Mouse (Mus musculus) megakaryocyte progenitor cell, adult 5-6 weeks (primary cell): ENCODE data around the gene 4930432M17Rik. TPM values are rescaled to one million over a fixed set of nuclear protein-coding genes. Genes with fewer than 3 reads are reported as not detected.

Source experiments
- total RNA-seq, 2 experiments: library from RNA; stranded (forward) in 1 of 2; stranded (reverse) in 1 of 2; fragments of 157-497, 149-512 nt in 1 of 2; fragments of 200-1000 nt in 1 of 2; gene quantifications; 2 replicates each; pipeline versions ENCODE4 v1.2.3 to v1.2.4; 2015 to 2017

The 4930432M17Rik gene
- total RNA-seq, 2 experiments from 2014 or later = not detected

Other genes with a start within 250 kb of the 4930432M17Rik start
- 38.8 and 43.0 TPM in 2 replicates for gene Cnn3, start 244.3 kb upstream of the 4930432M17Rik start, total RNA-seq (2015)
- gene Cnn3, start 244.3 kb upstream of the 4930432M17Rik start, total RNA-seq (2017) = 21.2 and 28.5 TPM in 2 replicates
- gene Slc44a3, start 138.4 kb upstream of the 4930432M17Rik start, total RNA-seq (2015) = 0.30 TPM in 1 of 2 replicates, not detected in the other
- 0.03 TPM in 1 of 2 replicates, not detected in the other for gene Slc44a3, start 138.4 kb upstream of the 4930432M17Rik start, total RNA-seq (2017)
- gene F3, start 52.8 kb downstream of the 4930432M17Rik start, total RNA-seq (2015) = 0.15 and 2.0 TPM in 2 replicates
- 0.71 and 2.5 TPM in 2 replicates for gene F3, start 52.8 kb downstream of the 4930432M17Rik start, total RNA-seq (2017)
- gene Abcd3, start 144.5 kb downstream of the 4930432M17Rik start, total RNA-seq (2015) = 33.2 and 39.9 TPM in 2 replicates
- 41.3 and 43.7 TPM in 2 replicates for gene Abcd3, start 144.5 kb downstream of the 4930432M17Rik start, total RNA-seq (2017)